Mouse (Mus musculus) hindbrain, postnatal 0 days (tissue): ENCODE data around the gene Ywhaq. TPM values are rescaled to one million over a fixed set of nuclear protein-coding genes. Genes with fewer than 3 reads are reported as not detected.
"Not testable (repeated sequence)": the region's sequence is repeated elsewhere in the genome, so short reads cannot be mapped to it uniquely, and the experiment has no call there.

Source experiments
- ATAC-seq: fragments of 200-750 bp; cut with Nextera tagmentation; 2 replicates; pipeline ENCODE4 v1.8.0; 2017; ENCODE audit warnings: mild to moderate bottlenecking, moderate TSS enrichment, moderate library complexity
- DNase-seq: peaks from one replicate; pipeline ENCODE4 v3.0.0-alpha.2; 2015; ENCODE audit warnings: low spot score
- H3K27ac ChIP-seq: fragments of 300-500 bp; sonication (generic); 2 replicates; pipeline ENCODE4 v1.5.1; 2014; ENCODE audit warnings: mild to moderate bottlenecking
- H3K27me3 ChIP-seq: fragments of 300-500 bp; sonication (generic); 2 replicates; pipeline ENCODE4 v1.6.1; 2014; ENCODE audit warnings: low read length, mixed read lengths; ENCODE audit not compliant: insufficient read depth
- H3K36me3 ChIP-seq: fragments of 300-500 bp; sonication (generic); 2 replicates; pipeline ENCODE4 v1.6.1; 2014; ENCODE audit warnings: low read length, mixed read lengths; ENCODE audit not compliant: insufficient read depth
- H3K4me1 ChIP-seq: fragments of 300-500 bp; sonication (generic); 2 replicates; pipeline ENCODE4 v1.6.1; 2014; ENCODE audit warnings: antibody characterized with exemption, low read length, mixed read lengths; ENCODE audit not compliant: insufficient read depth
- H3K4me2 ChIP-seq: fragments of 300-500 bp; sonication (generic); 2 replicates; pipeline ENCODE4 v1.6.1; 2014; ENCODE audit warnings: low read depth, mild to moderate bottlenecking, low read length, moderate library complexity, mixed read lengths
- H3K4me3 ChIP-seq: fragments of 300-500 bp; sonication (generic); 2 replicates; pipeline ENCODE4 v1.5.1; 2014; ENCODE audit warnings: low read length
- H3K9ac ChIP-seq: fragments of 300-500 bp; sonication (generic); replicated peaks from 2 replicates; pipeline ENCODE4 v1.6.1; 2014; ENCODE audit warnings: mild to moderate bottlenecking, low read length, moderate library complexity, mixed read lengths
- H3K9me3 ChIP-seq: fragments of 300-500 bp; sonication (generic); 2 replicates; pipeline ENCODE4 v1.6.1; 2016; ENCODE audit warnings: low read length, mixed read lengths
- CTCF ChIP-seq: IDR thresholded peaks from 2 replicates; pipeline ENCODE4 v1.5.1; 2016; ENCODE audit warnings: antibody characterized with exemption, control low read depth, low read depth
- WGBS: fragments of 180-500 bp; shearing (Covaris S2); extraction: QIAGEN DNeasy Blood & Tissue Kit; methylation state at CpG from one replicate; pipeline ENCODE4 v1.1.7; 2014; 5-methylcytosine and 5-hydroxymethylcytosine counted together
- polyA plus RNA-seq: library from polyadenylated mRNA; unstranded; fragments of >200 nt; fragmentation: Nextera tagmentation; extraction: Ambion mirVana; gene quantifications from 2 replicates; pipeline ENCODE4 v1.2.1, GENCODE M21; 2015
- total RNA-seq: library from RNA; depleted of rRNA; stranded (reverse); fragments of >200 nt; gene quantifications from 2 replicates; pipeline ENCODE4 v1.2.3, GENCODE M21; 2014

Gene Ywhaq
- total and polyA plus RNA-seq, 2 experiments from 2014 or later, result 579 to 1,086 TPM

GRCm38 (mm10) chr12:21418083-21418482, 646 bp upstream of the Ywhaq start:
- TF ChIP-seq CTCF, result no peak
- Histone ChIP-seq H3K4me2 (peak overlapping the region; percentile 70), H3K36me3 (no peaks in the 10 kb centered on the region; the same call in 1 of the 2 replicates), H3K27me3 (no peaks in the 10 kb centered on the region), H3K9me3 (no peaks in the 10 kb centered on the region), H3K9ac (peak overlapping the region; percentile 71), H3K4me3 (peak overlapping the region; percentile 99), H3K4me1 (peaks cover 16% of the 10 kb centered on the region), H3K27ac (peak overlapping the region; percentile 100)
- ATAC-seq (no peak), DNase-seq (peak; percentile 34)
- WGBS, result 4% methylated on average over 10 of the region's 10 CpGs

DNA sequence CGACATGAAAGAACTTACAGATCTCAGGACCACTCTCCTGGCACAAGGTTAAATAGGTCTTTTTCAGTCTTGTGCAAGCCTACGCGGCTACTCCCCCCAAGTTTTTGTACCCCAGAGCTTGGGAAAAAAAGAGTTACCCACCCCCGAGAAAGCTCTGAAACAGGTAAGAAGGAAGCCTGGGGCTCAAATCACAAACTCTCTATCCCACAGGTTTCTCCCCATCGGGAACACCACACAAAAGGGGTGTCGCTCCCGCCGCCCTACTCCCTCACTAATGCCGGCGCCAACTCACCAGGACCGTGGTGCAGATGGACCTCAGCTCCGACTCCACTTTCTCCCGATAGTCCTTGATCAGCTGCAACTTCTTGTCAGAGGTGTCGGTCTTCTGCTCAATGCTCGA, 931 bp downstream of the Ywhaq start:
- under 1% methylated on average over 13 of the region's 15 CpGs for WGBS
- H3K27ac ChIP-seq, result peak overlapping the region; percentile 58
- peak overlapping the region; percentile 99 for H3K4me3 ChIP-seq
- no peaks in the 10 kb centered on the region for H3K27me3 ChIP-seq
- peak overlapping the region; percentile 66 for H3K4me2 ChIP-seq
- H3K36me3 ChIP-seq, result peaks cover 10% of the 10 kb centered on the region; the same call in 1 of the 2 replicates
- no peaks in the 10 kb centered on the region for H3K9me3 ChIP-seq
- H3K4me1 ChIP-seq, result peaks cover 16% of the 10 kb centered on the region
- peak; percentile 8 for DNase-seq
- H3K9ac ChIP-seq, result peak overlapping the region; percentile 99
- TF ChIP-seq CTCF, result no peak
- ATAC-seq, result no peak

DNA sequence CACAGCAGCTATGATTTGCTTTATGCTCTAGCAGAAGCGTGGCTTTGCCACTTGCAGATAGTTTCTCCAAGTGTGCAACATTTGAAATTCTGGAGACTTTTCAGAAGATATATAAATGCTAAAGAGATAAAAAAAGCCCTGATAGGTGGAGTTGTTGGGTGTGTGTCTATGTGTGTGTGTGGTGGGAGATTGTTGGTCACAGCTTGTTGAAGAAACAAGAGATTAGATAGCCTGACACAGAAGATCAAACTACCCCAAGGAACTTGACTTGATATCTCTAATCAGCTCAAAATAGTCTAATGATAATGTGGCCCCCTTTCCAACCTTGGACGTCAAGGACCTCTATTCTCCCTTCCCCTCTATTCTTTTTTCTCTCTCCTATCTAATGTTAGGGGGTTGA, 6.8 kb downstream of the Ywhaq start:
- no peak for TF ChIP-seq CTCF
- Histone ChIP-seq H3K27me3 (no peaks in the 10 kb centered on the region), H3K9ac (no peak overlapping the region), H3K27ac (no peak overlapping the region), H3K9me3 (no peaks in the 10 kb centered on the region), H3K4me3 (no peak overlapping the region), H3K4me1 (peaks cover 12% of the 10 kb centered on the region), H3K36me3 (peaks cover 19% of the 10 kb centered on the region; the same call in 1 of the 2 replicates), H3K4me2 (no peak overlapping the region)
- DNase-seq (no peak), ATAC-seq (no peak)
- 83% methylated on average over 2 of the region's 2 CpGs for WGBS

DNA sequence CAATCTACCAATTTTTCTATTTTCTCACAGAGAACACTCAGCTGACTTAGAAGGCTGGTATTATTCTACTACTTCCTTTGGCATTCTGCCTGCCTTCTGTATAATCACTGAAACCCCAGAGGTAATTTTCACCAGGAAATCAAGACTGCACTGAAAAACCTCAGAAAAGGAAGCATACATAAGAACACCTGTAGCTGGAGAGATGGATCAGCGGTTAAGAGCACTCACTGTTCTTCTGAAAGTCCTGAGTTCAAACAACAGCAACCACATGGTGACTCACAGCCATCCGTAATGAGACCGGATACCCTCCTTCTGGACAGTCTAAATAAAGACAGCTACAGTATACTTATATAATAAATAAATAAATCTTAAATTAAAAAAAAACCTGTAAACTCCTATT, 7.8 kb downstream of the Ywhaq start:
- WGBS, result 97% methylated on average over 3 of the region's 3 CpGs
- H3K9me3 ChIP-seq, result no peaks in the 10 kb centered on the region
- peaks cover 19% of the 10 kb centered on the region; the same call in 1 of the 2 replicates for H3K36me3 ChIP-seq
- no peak for TF ChIP-seq CTCF
- DNase-seq (no peak), ATAC-seq (no peak)
- H3K27me3 ChIP-seq, result no peaks in the 10 kb centered on the region
- no peak overlapping the region for H3K9ac ChIP-seq
- H3K4me3 ChIP-seq, result no peak overlapping the region
- H3K4me2 ChIP-seq, result no peak overlapping the region
- peaks cover 6% of the 10 kb centered on the region for H3K4me1 ChIP-seq
- H3K27ac ChIP-seq, result no peak overlapping the region

DNA sequence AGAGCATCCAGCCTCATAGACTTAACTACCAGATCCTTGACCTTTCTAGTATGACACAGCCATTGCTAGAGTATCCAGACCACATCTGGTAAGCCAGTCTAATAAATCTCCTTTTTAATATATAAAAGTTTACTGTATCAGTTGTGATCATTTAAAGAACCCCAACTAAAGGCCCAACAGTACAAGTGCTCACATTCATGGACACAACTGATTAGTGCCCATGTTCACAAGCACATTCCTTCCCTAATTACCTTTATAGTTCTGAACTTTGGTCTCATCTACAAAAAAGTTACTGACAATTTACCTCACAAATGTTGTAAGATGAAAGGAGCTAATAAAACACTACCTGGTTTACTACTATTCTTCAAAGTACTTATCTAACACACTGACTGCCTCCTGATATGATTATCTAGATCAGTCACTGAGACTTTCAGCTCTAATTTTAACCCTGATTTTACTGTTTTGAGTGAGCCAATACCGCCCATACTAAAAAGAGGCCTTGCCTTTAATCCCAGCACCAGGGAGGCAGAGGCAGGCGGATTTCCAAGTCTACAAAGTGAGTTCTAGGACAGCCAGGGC, 8.6 kb downstream of the Ywhaq start:
- H3K27ac ChIP-seq, result no peak overlapping the region
- H3K4me2 ChIP-seq, result no peak overlapping the region
- H3K4me3 ChIP-seq, result no peak overlapping the region
- 99% methylated on average over 2 of the region's 2 CpGs for WGBS
- H3K27me3 ChIP-seq, result no peaks in the 10 kb centered on the region
- TF ChIP-seq CTCF, result no peak
- H3K9ac ChIP-seq, result no peak overlapping the region
- H3K9me3 ChIP-seq, result no peaks in the 10 kb centered on the region
- peaks cover 19% of the 10 kb centered on the region; the same call in 1 of the 2 replicates for H3K36me3 ChIP-seq
- DNase-seq (no peak), ATAC-seq (no peak)
- H3K4me1 ChIP-seq, result no peaks in the 10 kb centered on the region

GRCm38 (mm10) chr12:21402771-21403170, 14.7 kb downstream of the Ywhaq start:
- Histone ChIP-seq H3K9ac (no peak overlapping the region), H3K4me3 (no peak overlapping the region), H3K36me3 (0 out of 2 replicates have a peak, but pooled peaks cover 8% of the 10 kb centered on the region), H3K4me2 (no peak overlapping the region), H3K27ac (no peak overlapping the region), H3K27me3 (no peaks in the 10 kb centered on the region), H3K4me1 (no peaks in the 10 kb centered on the region), H3K9me3 (no peaks in the 10 kb centered on the region)
- TF ChIP-seq CTCF, result no peak
- DNase-seq, result no peak
- WGBS, result 98% methylated on average over 5 of the region's 5 CpGs
- no peak for ATAC-seq

- TF ChIP-seq CTCF, result no peak
- Histone ChIP-seq H3K36me3 (peaks cover 6% of the 10 kb centered on the region; the same call in 1 of the 2 replicates), H3K4me3 (no peak overlapping the region), H3K4me2 (no peak overlapping the region), H3K27ac (no peak overlapping the region), H3K4me1 (no peaks in the 10 kb centered on the region), H3K9ac (no peak overlapping the region), H3K9me3 (no peaks in the 10 kb centered on the region), H3K27me3 (no peaks in the 10 kb centered on the region)
- no peak for ATAC-seq
- DNase-seq, result no peak
- WGBS, result 95% methylated on average over 2 of the region's 2 CpGs
These were observed 31.2 kb downstream of the Ywhaq start for GRCm38 (mm10) chr12:21386201-21386600.

- H3K4me1 ChIP-seq, H3K9me3 ChIP-seq, H3K27ac ChIP-seq, H3K9ac ChIP-seq, H3K27me3 ChIP-seq, DNase-seq, ATAC-seq, H3K36me3 ChIP-seq, H3K4me3 ChIP-seq, H3K4me2 ChIP-seq: not testable (repeated sequence)
- WGBS, result 83% methylated on average over 6 of the region's 6 CpGs
These were observed 38.6 kb downstream of the Ywhaq start for GRCm38 (mm10) chr12:21378765-21379346.
